Mouse (Mus musculus) CH12.LX (cell line): ENCODE measurements around the gene Ypel2. TPM values are rescaled to one million over a fixed set of nuclear protein-coding genes. Genes with fewer than 3 reads are reported as not detected.

Source experiments
- DNase-seq: peaks from one replicate; pipeline ENCODE4 v3.0.0-alpha.2; 2013; ENCODE audit errors: extremely low read depth
- H3K27ac ChIP-seq: 2 replicates; pipeline ENCODE4 v1.5.1; 2012; ENCODE audit warnings: low read depth, mild to moderate bottlenecking, control low read depth, moderate library complexity; ENCODE audit not compliant: insufficient read depth
- H3K27me3 ChIP-seq: replicated peaks from 2 replicates; pipeline ENCODE3; 2012; ENCODE audit warnings: inconsistent platforms
- H3K36me3 ChIP-seq, 2 experiments: replicated peaks in 1 of 2; 2 replicates each; pipeline versions ENCODE3 to v1.6.1; 2012; ENCODE audit warnings: inconsistent platforms in 1 of 2, low read length in 1 of 2, mild to moderate bottlenecking in 1 of 2, mixed read lengths in 1 of 2, moderate library complexity in 1 of 2; ENCODE audit not compliant: control insufficient read depth in 1 of 2, insufficient read depth in 1 of 2
- H3K4me1 ChIP-seq, 2 experiments: 2 replicates each; pipeline ENCODE4 v1.6.1; 2012; ENCODE audit warnings: inconsistent platforms in 1 of 2, moderate library complexity in 1 of 2; ENCODE audit not compliant: insufficient read depth in 2 of 2, control insufficient read depth in 1 of 2
- H3K4me2 ChIP-seq: 2 replicates; pipeline ENCODE4 v1.6.1; 2012; ENCODE audit warnings: low read depth, mild to moderate bottlenecking, control low read depth; ENCODE audit not compliant: poor library complexity, insufficient read depth, severe bottlenecking
- H3K4me3 ChIP-seq, 3 experiments: fragments of 150-350 bp in 1 of 3; sonication (generic) in 1 of 3; replicated peaks in 1 of 3; 2 replicates each; pipeline versions ENCODE3 to v1.5.1; 2011 to 2012; ENCODE audit warnings: low read depth in 2 of 3, low read length in 2 of 3, mild to moderate bottlenecking in 2 of 3, moderate library complexity in 2 of 3, control low read depth in 1 of 3, improper control_type of control experiment in 1 of 3, inconsistent platforms in 1 of 3, mixed read lengths in 1 of 3; ENCODE audit not compliant: poor library complexity in 1 of 3
- H3K79me2 ChIP-seq: replicated peaks from 2 replicates; pipeline ENCODE4 v1.6.1; 2012; ENCODE audit warnings: mild to moderate bottlenecking, moderate library complexity; ENCODE audit not compliant: control insufficient read depth, poor library complexity, insufficient read depth, severe bottlenecking; ENCODE audit errors: extremely low read depth
- H3K9ac ChIP-seq: 2 replicates; pipeline ENCODE4 v1.6.1; 2012; ENCODE audit warnings: low read depth, mild to moderate bottlenecking, control low read depth, moderate library complexity; ENCODE audit not compliant: insufficient read depth
- H3K9me3 ChIP-seq: replicated peaks from 2 replicates; pipeline ENCODE3; 2012; ENCODE audit warnings: low read length, inconsistent platforms, mixed read lengths
- BHLHE40 ChIP-seq: IDR thresholded peaks from 2 replicates; pipeline ENCODE4 v1.6.1; 2011; ENCODE audit warnings: mild to moderate bottlenecking, low read depth, low read length, improper control_type of control experiment
- CHD1 ChIP-seq: IDR thresholded peaks from 2 replicates; pipeline ENCODE4 v1.6.1; 2012; ENCODE audit warnings: low read depth, low read length, improper control_type of control experiment, inconsistent platforms
- E2F4 ChIP-seq: IDR thresholded peaks from 2 replicates; pipeline ENCODE4 v1.6.1; 2011; ENCODE audit warnings: low read depth, low read length, improper control_type of control experiment; ENCODE audit not compliant: insufficient replicate concordance
- HCFC1 ChIP-seq: IDR thresholded peaks from 2 replicates; pipeline ENCODE4 v1.6.1; 2012; ENCODE audit warnings: low read depth, mild to moderate bottlenecking, inconsistent platforms, low read length, improper control_type of control experiment
- JUND ChIP-seq: conservative IDR thresholded peaks from 2 replicates; pipeline ENCODE4 v1.6.1; 2011; ENCODE audit warnings: low read depth, low read length, improper control_type of control experiment
- MAFK ChIP-seq: IDR thresholded peaks from 2 replicates; pipeline ENCODE4 v1.6.1; 2011; ENCODE audit warnings: low read length, improper control_type of control experiment; ENCODE audit not compliant: insufficient replicate concordance
- MAZ ChIP-seq: IDR thresholded peaks from 2 replicates; pipeline ENCODE4 v1.6.1; 2012; ENCODE audit warnings: low read depth, mild to moderate bottlenecking, inconsistent platforms, low read length, improper control_type of control experiment, moderate library complexity
- MEF2A ChIP-seq: IDR thresholded peaks from 2 replicates; pipeline ENCODE4 v1.6.1; 2014; ENCODE audit warnings: low read depth, mild to moderate bottlenecking, inconsistent platforms, low read length, improper control_type of control experiment, borderline replicate concordance
- MXI1 ChIP-seq: IDR thresholded peaks from 2 replicates; pipeline ENCODE4 v1.6.1; 2011; ENCODE audit warnings: mild to moderate bottlenecking, low read depth, low read length, improper control_type of control experiment
- NRF1 ChIP-seq: IDR thresholded peaks from 2 replicates; pipeline ENCODE4 v1.6.1; 2014; ENCODE audit warnings: low read depth, mild to moderate bottlenecking, inconsistent platforms, low read length, improper control_type of control experiment, moderate library complexity
- POLR2A ChIP-seq: IDR thresholded peaks from 2 replicates; pipeline ENCODE4 v1.6.1; 2011; ENCODE audit warnings: low read depth, mild to moderate bottlenecking, improper control_type of control experiment, low read length
- POLR2AphosphoS2 ChIP-seq: IDR thresholded peaks from 2 replicates; pipeline ENCODE4 v1.6.1; 2011; ENCODE audit warnings: low read depth, low read length, improper control_type of control experiment
- RCOR1 ChIP-seq: conservative IDR thresholded peaks from 2 replicates; pipeline ENCODE4 v1.6.1; 2012; ENCODE audit warnings: low read depth, mild to moderate bottlenecking, inconsistent platforms, low read length, improper control_type of control experiment
- TBP ChIP-seq: conservative IDR thresholded peaks from 2 replicates; pipeline ENCODE4 v1.6.1; 2011; ENCODE audit warnings: low read depth, low read length, improper control_type of control experiment
- TCF12 ChIP-seq: IDR thresholded peaks from 2 replicates; pipeline ENCODE4 v1.6.1; 2014; ENCODE audit warnings: low read depth, mild to moderate bottlenecking, inconsistent platforms, low read length, improper control_type of control experiment
- UBTF ChIP-seq: IDR thresholded peaks from 2 replicates; pipeline ENCODE4 v1.6.1; 2012; ENCODE audit warnings: low read depth, mild to moderate bottlenecking, inconsistent platforms, low read length, improper control_type of control experiment, moderate library complexity
- USF2 ChIP-seq: conservative IDR thresholded peaks from 2 replicates; pipeline ENCODE4 v1.6.1; 2011; ENCODE audit warnings: low read depth, low read length, improper control_type of control experiment
- dilution Hi-C: fragments of 300-500 bp; cut with MboI; formaldehyde crosslinking; loops from 2 replicates; pipeline ENCODE4 v1.14.3; 2020; ENCODE audit warnings: low sequenced_read_pairs; ENCODE audit not compliant: extremely low pct_unique_long_range_greater_than_20kb, extremely low pct_ligation_motif_present
- in situ Hi-C: fragments of 300-500 bp; cut with MboI; formaldehyde crosslinking; loops from 3 replicates; pipeline ENCODE4 v1.14.3; 2019; ENCODE audit warnings: low sequenced_read_pairs, low pct_ligation_motif_present, low pct_unique_long_range_greater_than_20kb, mixed read lengths
- polyA plus RNA-seq: library from polyadenylated mRNA; unstranded; fragments of >175 nt; gene quantifications from 2 replicates; pipeline ENCODE4 v1.2.1, GENCODE M21; 2012; ENCODE audit warnings: low read depth; ENCODE audit not compliant: insufficient read length
- total RNA-seq, 2 experiments: library from RNA; depleted of rRNA; stranded (reverse); fragments of 300-350 nt in 1 of 2; fragments of >200 nt in 1 of 2; gene quantifications; 2 replicates each; pipeline ENCODE4 v1.2.3; 2012 to 2014

Gene Ypel2
- total and polyA plus RNA-seq, 3 experiments, result 0.38 to 0.91 (median 0.59) TPM

DNA sequence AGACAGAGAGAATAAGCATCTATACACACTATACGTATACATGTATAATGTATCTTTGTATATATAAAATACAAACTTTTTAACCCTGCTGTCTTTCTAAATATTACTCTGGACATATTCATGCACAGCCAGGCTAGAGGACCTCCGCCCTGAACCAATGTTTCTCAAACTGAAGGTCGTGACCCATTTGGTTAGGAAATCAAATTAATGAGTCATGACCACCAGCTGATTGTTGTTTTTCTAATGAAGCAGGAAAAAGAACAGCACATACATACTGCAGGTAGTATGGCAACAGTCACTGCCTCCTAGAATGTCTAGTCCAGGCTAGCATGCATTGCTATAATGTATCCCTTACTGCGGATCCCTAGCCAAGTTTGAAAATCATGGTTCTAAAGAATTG lies 2.3 kb downstream of the Ypel2 start:
- dilution Hi-C loops, result no loop called here
- Histone ChIP-seq H3K27ac (no peak overlapping the region), H3K4me1 (peaks cover 0 to 32% of the 10 kb centered on the region in 2 experiments; a peak in 2 of 4 replicates), H3K4me3 (no peak overlapping the region), H3K9ac (no peak overlapping the region), H3K36me3 (no peaks in the 10 kb centered on the region), H3K79me2 (no peaks in the 10 kb centered on the region), H3K27me3 (peaks cover 36% of the 10 kb centered on the region), H3K4me2 (no peak overlapping the region), H3K9me3 (no peaks in the 10 kb centered on the region)
- TF ChIP-seq POLR2AphosphoS2, result no peak
- no peak for TF ChIP-seq MAFK
- no peak for TF ChIP-seq CHD1
- no peak for TF ChIP-seq MAZ
- DNase-seq, result no peak
- in situ Hi-C loops, result no loop called here

DNA sequence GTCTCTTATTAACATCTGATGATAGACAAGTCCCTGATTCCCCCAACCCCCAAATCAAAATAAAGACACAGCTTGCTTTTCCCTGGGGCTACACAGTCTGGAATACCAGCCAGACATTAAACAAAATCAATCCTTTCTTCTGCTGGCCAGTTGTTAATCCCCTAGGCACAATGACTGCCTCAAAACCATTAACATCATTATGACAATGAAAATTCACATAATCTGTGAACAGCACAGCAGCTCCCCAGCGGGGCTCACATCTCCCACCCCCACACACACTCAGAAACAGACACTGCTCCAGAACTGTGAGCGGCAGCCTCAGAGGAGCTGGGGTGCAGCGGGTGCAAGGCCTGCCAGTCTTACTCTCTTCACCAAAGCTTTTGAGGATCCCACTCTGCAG lies 3.2 kb downstream of the Ypel2 start:
- Histone ChIP-seq H3K79me2 (no peaks in the 10 kb centered on the region), H3K27ac (no peak overlapping the region), H3K4me3 (no peak overlapping the region), H3K9ac (no peak overlapping the region), H3K36me3 (no peaks in the 10 kb centered on the region), H3K4me1 (peaks cover 0 to 22% of the 10 kb centered on the region in 2 experiments; a peak in 2 of 4 replicates), H3K9me3 (no peaks in the 10 kb centered on the region), H3K27me3 (peaks cover 36% of the 10 kb centered on the region), H3K4me2 (no peak overlapping the region)
- in situ Hi-C loops, result no loop called here
- no peak for TF ChIP-seq MAFK
- TF ChIP-seq TBP, result no peak
- no peak for TF ChIP-seq TCF12
- TF ChIP-seq MEF2A, result no peak
- TF ChIP-seq NRF1, result no peak
- TF ChIP-seq USF2, result no peak
- no peak for TF ChIP-seq RCOR1
- dilution Hi-C loops, result no loop called here
- DNase-seq, result no peak

GRCm38 (mm10) chr11:86984990-86985389 lies 8.5 kb downstream of the Ypel2 start:
- dilution Hi-C loops, result no loop called here
- H3K9ac ChIP-seq, result no peak overlapping the region

More at GRCm38 (mm10) chr11:86984990-86985389, 8.5 kb downstream of the Ypel2 start:
- H3K9me3 ChIP-seq, result no peaks in the 10 kb centered on the region
- no peaks in the 10 kb centered on the region for H3K4me1 ChIP-seq
- no peak for TF ChIP-seq TCF12
- no peak for TF ChIP-seq JUND
- no peak for TF ChIP-seq BHLHE40
- TF ChIP-seq MAFK, result no peak
- TF ChIP-seq POLR2AphosphoS2, result no peak
- no peak for TF ChIP-seq POLR2A
- no peak for TF ChIP-seq NRF1
- no peak for TF ChIP-seq HCFC1
- TF ChIP-seq E2F4, result no peak
- TF ChIP-seq MXI1, result no peak
- TF ChIP-seq UBTF, result no peak
- no peaks in the 10 kb centered on the region for H3K36me3 ChIP-seq
- H3K4me3 ChIP-seq, result no peak overlapping the region
- no peak overlapping the region for H3K4me2 ChIP-seq
- H3K79me2 ChIP-seq, result no peaks in the 10 kb centered on the region
- in situ Hi-C loops, result no loop called here
- no peak overlapping the region for H3K27ac ChIP-seq
- peaks cover 23% of the 10 kb centered on the region for H3K27me3 ChIP-seq
- DNase-seq, result no peak
